Mouse (Mus musculus) inflammation-experienced regulatory T-cells, adult 16 weeks (primary cell): ENCODE measurements around the gene Cast. TPM values are rescaled to one million over a fixed set of nuclear protein-coding genes. Genes with fewer than 3 reads are reported as not detected.

Source experiments
- polyA plus RNA-seq: library from polyadenylated mRNA; unstranded; fragments of 100-300 nt; shearing (Covaris generic); gene quantifications from one replicate; pipeline ENCODE4 v1.2.1, GENCODE M21; 2017

Cast gene
- 262 TPM for polyA plus RNA-seq

DNA sequence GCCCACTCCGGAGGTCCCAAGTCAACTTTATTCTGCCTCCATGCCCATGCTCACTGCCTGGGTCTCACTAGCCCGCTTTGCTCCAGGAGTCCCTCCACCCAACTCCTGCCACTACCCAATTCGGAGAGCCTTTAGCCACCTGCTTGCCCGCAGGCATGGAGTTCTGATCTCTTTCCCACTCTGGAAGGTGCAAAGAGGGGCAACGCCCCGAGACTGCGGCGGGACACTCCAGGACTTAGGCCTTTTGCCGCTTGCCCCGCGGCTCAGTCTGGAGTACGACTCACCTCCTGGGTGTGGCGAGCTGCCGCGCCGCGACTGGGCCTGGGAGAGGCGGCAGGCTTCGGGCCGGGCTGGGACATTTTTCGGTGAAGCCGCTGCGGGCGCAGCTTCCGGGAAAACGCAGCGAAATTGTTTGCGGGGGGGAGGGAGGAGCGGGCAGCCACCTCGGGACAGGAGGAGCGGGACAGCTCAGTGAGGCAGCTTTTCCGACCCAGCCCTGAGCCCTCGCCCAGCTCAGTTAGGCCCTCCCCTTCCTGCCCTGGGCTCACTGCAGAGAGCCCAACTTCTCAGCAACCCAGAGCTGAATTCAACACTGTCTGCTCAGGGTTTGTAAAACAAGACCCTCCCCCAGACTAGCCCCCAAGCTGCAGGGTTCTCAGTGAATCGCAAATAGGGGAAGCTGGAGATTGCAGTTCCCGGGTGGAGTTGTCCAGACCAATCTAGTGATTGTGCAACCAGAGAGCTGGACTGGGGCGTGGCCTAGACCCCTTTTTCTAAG, at the start of gene Cast:
Gene Cast (minus strand): TSS at position 659 of the 778 bp plus-strand sequence.

Other genes starting within 250 kb of the Cast start
- gene Erap1, start 169.2 kb downstream of the Cast start, polyA plus RNA-seq = 152 TPM